Mouse (Mus musculus) right cerebral cortex, postnatal 4 days (tissue): ENCODE data around the gene Etnk2.

Experiments
- DNase-seq: peaks from one replicate; pipeline ENCODE4 v3.0.0-alpha.2; 2022

Gene Etnk2

DNA sequence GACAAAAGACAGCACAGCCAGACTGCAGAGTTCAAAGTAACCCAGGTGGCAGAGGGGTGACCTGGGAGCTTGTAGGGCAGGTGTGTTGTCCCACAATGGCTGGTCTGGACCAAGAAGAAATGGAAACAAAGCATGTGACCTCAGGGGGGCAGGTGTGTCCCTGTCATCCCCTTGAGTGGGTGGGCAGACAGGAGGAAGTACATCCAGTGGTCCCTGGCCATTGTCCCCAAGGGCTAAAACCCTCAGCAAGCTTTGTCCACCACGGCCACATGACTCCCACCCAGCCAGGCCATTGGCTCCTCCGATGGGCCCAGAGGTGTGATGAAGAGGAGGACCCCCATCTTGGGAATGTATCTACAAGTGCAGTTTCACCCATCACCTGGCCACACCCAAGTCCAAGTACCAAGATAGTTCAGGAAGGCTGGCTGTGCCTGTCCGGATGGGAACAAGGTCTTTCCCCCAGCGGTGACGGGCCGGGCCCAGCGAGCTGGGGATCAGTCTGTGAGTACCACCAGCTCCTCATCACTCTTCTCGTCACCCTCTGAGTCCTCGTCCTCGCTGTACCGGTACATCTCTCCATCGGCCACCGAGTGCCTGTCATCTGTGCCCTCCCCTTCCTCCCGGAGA is 19.9 kb downstream of the Etnk2 start:
- DNase-seq: no peak

DNA sequence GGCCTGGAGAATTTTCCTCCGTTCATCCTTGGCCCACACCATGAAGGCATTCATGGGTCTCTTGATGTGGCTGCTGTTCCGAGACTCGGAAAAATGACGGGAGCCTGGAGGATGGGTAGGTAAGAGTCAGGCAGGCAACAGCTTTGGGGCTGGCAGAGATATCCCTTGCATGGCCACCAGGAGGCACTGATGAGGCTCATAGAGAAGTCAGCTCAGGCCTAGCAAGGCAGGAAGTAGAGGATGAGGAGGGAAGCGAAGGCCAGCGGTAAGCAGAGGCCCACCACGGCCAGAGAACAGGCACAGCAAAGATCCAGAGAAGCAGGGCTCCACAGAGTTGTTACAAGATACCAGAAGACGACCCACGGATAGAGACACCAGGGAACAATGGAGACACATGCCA is 22.1 kb downstream of the Etnk2 start:
- DNase-seq: peak; percentile 77

DNA sequence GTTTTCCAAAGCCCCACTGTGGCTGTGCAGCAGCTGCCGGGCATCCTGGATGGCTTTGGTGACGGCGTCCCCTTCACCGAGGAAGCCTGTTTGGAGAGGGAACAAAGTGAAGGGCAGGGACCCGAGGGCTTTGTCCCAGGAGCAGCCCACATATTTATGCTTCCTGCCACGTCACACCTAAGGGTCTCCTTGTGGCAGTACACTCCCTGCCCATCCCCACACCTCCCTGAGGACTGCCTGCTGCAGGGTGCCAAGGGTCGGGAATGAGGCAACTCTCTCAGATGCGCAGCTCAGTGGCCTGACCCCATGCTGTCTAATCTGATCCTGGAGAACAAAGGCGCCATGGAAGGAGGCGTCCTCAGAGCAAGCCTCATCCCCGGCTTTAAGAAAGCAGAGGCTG is 22.8 kb downstream of the Etnk2 start:
- DNase-seq: no peak

DNA sequence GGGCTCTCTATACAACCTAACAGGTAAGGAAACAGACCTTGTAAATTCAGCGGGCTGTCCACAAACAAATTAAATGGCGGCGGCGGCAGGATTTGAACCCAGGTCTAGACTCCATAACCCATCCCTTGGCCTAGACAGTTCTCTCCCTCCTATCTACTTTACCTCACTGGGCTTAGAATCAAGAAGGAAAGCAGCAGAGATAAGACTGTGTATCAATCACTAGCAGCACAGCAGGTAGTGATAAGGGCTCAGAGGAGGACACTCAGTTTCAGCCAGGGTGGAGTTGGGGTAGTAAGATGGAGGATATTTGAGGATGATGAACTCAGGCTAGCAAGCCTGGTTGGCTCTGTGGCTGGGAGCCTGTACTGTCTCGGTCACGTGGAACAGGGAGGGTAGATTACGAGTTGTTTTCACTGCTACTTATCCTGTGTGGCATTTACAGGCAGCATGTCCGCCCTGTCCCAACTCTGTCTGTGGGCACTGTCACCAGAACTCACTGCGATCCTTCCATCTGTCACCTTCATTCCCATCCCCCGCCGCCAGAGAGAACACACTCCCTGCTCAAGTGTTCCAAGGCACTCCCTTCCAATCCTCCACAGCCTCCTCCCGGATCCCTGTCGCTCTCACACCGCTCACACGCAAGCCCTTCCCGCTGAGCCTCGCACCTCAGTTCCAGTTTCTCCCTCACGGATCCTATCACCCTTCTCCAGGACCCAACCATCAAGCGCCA is 24.3 kb downstream of the Etnk2 start:
- DNase-seq: no peak

DNA sequence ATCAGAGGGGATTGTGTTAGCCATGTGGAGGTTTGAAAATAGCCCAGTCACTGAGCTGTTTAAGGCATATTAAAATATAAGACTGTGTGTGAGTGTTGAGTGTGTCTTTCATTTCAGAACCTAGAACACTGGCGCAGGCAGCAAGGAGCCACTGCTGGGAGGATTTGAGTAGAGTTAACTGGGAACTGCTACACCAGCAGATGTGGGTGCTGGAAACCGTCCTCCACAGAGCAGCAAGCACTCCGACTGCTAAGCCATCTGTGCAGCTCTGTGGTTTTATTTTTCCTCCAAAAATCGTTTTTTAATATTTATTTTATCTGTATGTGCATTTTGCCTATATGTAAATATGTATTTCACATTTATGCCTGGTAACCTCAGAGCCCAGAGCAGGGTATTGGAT is 31.3 kb downstream of the Etnk2 start:
- no peak for DNase-seq

DNA sequence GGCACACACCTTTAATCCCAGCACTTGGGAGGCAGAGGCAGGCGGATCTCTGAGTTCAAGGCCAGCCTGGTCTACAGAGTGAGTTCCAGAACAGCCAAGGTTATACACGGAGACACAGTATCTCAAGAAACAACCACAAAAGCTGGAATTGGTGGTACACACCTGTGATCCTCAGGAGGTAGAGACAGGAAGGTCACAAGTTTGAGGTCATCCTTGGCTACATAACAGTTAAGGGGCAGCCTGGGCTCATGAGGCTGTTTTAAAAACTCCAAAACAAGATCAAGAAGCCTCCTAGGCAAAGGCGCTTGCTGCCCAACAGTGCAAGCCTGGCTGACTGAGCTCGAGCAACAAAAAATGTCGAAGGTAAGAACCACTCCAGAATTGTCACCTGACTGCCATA is 33.3 kb downstream of the Etnk2 start:
- DNase-seq: no peak

DNA sequence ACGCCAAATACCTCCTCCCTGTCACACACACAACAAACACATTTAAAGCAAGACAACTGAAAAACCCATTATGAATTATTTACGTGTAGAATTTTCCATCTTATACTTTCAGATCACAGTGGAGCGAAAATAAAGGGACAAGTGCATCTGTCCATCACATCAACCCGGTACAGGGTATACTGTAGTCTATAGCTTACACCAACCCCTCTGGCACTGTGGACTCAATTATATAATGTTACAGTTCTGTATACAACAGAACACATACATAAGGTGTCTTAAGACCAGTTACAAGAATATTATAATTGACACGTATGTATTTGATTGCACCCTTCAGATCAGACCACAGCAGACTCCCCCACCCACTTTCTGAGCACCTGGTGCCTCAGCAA is 33.7 kb downstream of the Etnk2 start:
- DNase-seq: no peak

DNA sequence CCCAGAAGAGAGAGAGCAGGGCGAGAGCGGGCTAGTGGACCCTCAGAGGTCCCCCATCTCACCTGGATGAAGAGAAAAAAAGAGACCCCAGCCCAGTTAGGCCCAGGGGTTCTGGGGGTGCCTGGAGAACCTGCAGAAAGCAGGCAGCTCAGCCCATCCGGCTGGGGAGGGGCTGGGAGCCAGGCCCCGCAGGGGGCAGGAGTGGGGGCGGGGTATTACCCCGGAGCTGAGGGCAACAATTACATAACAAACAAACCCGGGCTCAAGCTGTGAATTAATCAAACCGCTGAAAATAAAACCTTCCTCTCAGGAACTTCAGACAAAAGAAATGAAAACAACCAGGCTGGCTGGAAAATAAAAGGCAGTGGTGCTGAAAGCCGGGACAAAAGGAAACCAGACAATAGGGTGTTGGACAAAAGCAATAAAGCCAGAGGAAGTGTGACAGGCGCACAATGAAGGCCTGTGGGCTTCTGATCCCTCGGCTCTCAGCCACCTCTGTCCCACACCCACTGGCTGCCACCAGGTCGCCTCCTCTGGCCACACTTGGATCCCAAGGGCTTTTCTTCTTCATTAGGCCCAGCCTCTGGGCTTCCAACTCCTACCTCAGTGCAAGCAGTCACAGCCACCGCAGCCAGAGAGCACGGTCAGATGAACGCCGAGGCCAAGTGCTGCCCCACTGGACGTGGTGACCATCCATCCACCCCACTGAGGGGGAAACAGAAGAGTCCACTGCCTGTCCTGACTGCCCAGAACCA is 34.3 kb downstream of the Etnk2 start:
- no peak for DNase-seq

DNA sequence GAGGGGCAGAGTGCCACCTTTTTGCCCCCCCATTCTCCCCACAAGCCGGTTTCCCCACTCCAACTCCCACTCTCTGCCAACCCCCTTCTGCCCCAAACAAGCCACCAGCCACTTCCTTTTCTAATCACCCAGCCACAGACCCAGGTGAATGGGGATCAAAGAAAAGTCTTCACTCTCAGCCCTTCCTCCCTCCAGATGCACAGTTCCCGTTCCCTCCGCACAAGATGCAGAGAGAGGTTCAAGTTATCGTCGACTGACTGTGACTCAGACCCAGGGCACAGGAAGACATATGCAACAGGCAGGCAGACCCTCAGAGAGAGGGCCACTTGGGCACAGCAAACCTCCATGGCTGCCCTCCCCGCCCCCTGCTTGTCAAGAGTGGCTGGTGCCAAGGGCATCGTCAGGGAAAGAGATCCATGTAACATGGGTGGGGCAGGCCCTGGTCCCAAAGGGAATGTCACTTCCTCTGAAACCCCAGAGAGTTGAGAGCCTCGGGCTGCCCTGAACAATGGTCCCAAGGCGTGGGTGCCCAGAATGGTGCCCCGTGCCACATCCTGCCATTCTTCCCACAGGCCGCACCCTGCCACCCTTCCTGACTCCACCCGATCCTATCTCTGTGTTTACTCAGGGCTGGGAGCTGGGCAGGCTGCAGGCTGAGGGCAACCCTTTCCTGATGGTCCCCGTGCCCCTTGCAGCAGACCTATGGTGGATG is 36.8 kb downstream of the Etnk2 start:
- DNase-seq: no peak

DNA sequence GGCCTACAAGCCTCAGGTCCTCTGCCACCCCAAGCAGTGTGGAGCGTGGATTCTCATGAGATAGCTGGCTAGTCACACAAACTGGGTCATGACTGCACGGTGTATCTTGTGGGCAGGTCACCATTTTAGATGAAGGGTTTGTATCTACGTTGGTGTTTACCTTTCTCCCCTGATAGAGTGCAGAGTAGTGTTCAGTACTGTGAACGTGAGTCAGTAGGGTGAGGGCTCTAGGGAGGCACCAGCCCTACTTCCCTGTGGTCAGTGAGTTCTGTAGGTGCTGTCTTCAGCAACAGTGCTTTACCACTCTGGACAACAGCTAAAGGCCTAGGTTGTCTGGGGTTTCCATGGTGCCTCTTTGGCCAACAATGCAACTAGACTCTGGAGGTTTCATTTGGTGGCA is 40.6 kb downstream of the Etnk2 start:
- no peak for DNase-seq

DNA sequence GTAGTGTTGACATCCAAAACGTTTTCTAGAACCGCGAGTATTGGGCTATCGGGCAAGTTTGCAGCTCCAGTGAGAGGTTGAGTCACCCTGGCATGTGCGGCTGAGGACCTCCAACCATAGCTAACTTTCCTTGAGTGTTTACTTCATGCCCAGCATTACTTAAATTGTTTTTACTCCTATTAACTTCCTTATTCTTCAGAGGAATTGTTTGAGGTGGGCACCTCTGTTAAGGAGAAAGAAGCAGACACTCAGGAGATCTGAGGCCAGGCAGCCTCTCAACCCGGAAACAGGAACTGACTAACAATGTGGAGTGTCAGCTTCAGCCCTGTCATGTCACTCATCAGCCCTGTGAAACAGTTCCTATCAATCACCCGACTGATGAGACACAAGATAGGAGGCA is 43.2 kb downstream of the Etnk2 start:
- DNase-seq: no peak

DNA sequence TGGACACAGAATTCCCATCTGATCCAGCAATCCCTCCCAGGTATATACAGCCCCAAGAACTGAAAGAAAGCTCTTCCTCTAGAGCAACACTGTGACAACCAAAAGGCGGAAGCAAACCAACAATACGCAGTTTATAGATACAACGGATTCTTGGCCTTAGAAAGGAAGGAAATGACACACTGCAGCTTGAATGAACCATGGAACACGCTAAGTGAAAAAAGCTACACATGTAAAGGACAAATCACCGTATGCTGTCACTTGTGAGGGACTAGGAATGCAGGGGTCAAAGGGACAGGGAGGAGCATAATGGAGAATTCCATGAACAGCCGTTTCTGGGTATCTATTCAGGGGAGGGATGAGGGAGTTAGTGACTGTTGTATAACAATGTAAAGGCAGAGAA is 44.1 kb downstream of the Etnk2 start:
- no peak for DNase-seq

DNA sequence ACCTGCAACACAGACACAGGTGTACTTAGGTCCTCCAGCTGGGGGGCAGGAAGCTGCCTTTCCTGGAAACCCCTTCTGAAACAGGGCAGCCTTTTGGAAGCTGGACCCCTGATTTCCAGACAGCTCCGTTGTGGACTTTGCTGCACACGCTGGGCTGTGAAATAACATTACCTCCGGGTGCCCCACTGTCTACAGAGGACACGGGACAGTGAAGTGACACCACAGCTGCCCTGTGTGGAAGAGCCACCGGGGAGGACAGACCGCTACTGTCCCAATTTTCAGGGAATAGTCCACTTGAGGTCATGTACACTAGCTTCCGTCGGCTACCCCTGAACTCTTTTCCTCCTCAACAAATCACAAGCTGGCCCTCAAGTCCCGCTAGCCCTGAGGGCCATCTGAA is 44.9 kb downstream of the Etnk2 start:
- DNase-seq: no peak

DNA sequence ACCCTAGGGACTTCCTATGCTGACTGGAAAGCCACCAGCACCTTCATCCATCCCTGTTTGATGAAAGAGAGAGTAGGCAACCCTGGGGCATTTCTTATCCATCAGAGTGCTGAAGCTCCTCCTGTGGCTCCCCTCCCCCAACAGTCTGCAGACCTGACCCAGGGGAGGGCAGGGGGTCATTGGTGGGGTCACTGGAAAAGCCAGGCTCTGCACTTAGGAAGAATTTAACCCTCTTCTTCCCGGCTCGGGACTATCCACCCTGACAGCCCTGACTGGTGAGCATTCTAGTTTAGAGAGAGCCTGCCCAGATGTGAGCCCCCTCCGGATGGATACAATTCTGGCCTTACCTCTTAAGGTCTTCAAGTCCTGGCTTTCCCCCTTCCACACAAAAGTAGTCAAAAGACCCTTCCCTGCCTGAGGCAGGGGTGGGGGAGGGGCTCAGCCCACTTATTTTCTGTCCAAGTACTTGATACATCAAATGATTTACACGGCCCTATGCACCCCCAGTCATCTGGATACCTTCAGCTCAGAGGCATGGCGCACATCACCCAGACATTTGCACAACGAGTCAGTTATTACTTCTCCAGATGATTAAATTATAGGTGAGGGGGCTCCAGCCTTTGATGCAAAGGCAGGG is 45.6 kb downstream of the Etnk2 start:
- DNase-seq: no peak

DNA sequence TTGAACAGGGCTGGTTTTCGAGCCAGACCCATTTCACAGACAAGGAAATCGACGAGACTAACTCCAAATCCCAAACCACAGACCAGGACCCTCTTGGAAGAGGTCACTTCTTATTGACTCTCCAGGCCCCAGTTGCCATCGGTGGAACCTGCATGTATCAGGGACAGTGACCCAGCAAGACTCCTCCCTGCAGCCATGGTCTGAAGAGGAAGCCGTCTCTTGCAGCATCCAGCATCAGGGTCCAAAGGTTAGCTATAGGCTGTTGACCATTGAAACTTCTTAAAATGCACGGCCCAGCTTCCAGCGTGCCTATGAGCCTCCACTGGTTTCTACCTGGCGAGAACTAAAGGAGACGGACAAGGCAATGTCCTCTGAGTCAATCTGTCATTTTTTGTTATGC is 46.4 kb downstream of the Etnk2 start:
- no peak for DNase-seq

DNA sequence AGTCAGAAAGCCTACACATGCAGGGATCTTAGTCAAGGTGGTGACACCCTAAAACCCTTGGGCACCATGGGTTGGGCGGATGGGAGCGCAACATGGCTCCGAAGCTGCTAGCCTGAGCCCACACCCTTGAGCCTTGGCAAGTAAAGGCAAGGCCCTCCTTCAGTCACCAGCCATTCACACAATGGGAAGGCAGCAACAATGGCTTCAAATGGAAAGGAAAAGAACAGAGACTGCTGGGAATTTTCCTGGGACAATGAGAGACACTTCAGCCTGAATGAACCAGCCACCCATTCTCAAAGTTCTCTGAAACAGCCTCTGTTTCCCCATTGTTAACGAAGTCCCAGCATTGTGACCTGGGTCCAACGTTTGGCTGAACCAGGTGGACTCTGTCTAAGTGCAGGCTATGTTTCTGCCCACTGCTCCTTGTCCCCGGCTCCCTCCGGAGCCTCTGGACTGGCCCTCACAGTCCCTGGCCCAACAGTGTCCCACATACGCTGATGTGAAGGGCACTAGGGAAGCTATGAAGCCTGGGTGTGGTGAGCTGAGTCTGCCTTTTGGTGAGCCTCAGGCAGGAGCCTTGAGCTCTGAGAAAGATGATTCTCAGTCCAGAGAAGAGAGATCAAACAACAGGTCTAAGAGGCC is 48.3 kb downstream of the Etnk2 start:
- DNase-seq: no peak

DNA sequence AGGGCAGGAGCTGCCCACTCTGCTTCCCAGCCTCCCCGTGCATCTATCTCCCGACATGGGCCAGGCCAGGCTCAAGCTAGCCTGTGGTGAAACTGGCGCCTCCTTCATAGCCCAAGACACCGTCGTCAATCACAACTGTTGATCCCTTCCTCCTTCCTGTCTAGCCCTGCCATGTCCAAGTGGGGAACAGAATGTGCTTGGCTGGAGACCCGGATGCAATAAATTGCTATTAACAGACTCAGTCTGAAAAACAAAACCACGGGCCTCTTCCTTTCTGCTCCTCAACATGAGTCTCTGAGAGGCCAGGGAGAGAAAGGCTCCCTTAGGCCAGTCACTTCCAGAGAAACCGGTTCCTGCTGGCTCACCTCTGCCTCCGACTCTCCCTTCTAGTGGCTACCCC is 49.6 kb downstream of the Etnk2 start:
- DNase-seq: no peak

DNA sequence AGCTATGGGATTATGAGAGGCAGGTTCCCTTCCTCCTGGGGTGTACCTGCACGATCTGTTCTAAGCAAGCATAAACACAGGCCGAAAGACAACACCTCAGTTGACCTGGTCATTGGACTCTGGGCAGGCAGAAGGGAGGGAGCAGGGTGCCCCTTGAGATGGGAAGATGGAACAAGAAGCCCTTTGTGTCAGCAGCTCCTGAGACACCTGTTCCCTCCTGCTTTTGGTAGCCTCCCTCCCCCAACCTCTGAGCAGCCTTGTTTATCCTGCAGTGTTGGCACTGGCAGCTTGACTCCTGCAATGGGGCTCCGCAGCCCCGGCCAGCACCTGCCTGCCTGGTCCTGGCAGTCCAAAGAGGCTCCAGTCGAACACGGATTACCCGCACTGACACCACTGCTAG is 51.7 kb downstream of the Etnk2 start:
- DNase-seq: no peak

DNA sequence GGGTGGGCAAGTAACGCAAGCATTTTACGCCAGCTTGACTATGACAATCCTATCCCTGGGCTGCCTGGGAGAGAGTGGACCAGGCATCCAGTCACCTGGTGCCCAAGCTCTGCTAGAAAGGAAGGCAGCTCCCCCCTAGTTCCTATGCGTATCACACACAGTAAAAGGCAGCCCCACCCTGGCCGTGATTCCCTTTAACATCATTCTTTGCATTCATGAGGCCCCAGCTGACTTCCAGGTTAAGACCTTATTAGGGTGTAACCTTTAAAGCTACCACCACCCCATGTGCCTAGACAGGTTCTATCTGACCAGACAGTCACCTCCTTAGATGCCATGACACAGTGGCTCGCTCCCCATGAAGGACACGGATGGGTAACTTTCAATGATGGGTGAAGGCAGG is 52.1 kb downstream of the Etnk2 start:
- no peak for DNase-seq

DNA sequence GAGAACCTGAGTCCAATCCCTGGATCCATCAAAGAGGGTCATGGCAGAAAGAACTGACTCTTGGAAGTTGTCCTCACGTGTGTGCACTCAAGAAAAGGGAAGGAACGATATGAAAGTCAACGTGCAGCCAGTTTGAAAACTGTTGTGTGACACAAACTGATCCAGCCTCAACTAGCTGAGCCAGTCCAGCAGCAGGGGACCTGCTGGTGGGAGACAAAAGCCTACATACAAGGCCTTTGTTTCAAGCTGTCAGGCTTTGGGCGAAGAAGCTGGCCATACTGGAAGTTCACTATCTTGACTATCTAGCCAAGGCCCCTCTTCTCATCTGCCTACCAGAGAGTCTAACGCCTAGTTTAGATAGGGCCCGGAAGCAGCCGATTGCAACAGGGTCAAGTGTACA is 53.1 kb downstream of the Etnk2 start:
- no peak for DNase-seq

DNA sequence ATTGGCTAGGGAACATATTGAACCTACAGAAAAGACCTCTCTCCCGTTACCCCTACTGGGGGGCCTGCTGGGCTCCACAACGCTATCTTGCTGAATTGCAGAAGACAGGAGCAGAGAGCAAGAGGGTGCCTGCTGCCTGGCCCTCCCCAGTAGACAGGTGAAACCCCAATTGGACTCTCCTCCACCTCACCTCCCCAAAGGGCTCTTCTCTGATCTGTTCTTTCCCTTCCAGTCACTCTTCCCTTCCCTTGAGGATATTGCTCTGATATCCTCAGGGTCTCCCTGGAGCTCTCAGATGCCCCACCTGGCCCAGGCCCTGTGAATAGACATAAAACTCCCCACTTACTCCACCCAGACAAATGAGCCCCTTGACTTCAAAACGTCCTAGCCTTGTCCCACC is 53.7 kb downstream of the Etnk2 start:
- DNase-seq: no peak

DNA sequence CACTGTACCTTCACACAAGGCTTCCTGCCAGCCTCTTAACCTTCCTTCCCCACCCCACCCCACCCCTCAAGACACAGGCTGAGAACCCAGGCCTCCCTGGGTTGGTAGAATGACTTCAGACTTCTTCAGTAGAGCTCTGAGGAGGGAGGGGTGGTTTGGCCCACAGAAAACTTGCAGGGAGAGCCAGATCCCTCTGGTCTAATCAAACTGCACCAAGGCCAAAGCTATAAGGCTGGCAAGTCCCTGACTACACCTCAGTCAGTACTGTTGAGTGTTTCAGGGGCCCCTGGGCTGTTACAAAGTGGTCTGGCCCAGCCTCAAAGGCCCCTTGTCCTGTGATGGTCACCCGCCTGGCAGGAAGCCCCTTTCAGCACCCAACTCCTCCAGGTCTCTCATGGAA is 54.2 kb downstream of the Etnk2 start:
- DNase-seq: no peak
